Mouse (Mus musculus) G1E (cell line): Measurements from ENCODE around the gene Slc44a3. TPM values are rescaled to one million over a fixed set of nuclear protein-coding genes. Genes with fewer than 3 reads are reported as not detected.

ENCODE experiments used
- ATAC-seq: 2 replicates; pipeline ENCODE4 v1.8.0; 2016; ENCODE audit warnings: mild to moderate bottlenecking; ENCODE audit not compliant: insufficient number of reproducible peaks, poor library complexity, low FRiP score, severe bottlenecking; ENCODE audit errors: extremely low read depth
- DNase-seq: peaks from one replicate; pipeline ENCODE4 v3.0.0; 2012; ENCODE audit warnings: low spot score
- H3K27me3 ChIP-seq: 2 replicates; pipeline ENCODE4 v1.6.1; 2012; ENCODE audit warnings: mild to moderate bottlenecking, low read length, inconsistent platforms; ENCODE audit not compliant: insufficient read depth
- H3K36me3 ChIP-seq: replicated peaks from 2 replicates; pipeline ENCODE3; 2012; ENCODE audit warnings: mild to moderate bottlenecking, inconsistent platforms
- H3K4me1 ChIP-seq: 2 replicates; pipeline ENCODE4 v1.6.1; 2012; ENCODE audit warnings: low read depth, low read length, inconsistent platforms, mixed read lengths; ENCODE audit not compliant: insufficient read depth
- H3K4me3 ChIP-seq: 2 replicates; pipeline ENCODE4 v1.5.1; 2012; ENCODE audit warnings: low read depth, mild to moderate bottlenecking, inconsistent platforms, low read length, moderate library complexity, mixed read lengths
- H3K9me3 ChIP-seq: replicated peaks from 2 replicates; pipeline ENCODE4 v1.6.1; 2012; ENCODE audit warnings: inconsistent platforms
- CTCF ChIP-seq: IDR thresholded peaks from 2 replicates; pipeline ENCODE4 v1.5.1; 2012; ENCODE audit warnings: low read depth, low read length, inconsistent platforms, mixed read lengths
- GATA1 ChIP-seq: IDR thresholded peaks from 2 replicates; pipeline ENCODE4 v1.6.1; 2012; ENCODE audit warnings: borderline replicate concordance, low read length, inconsistent platforms, mixed read lengths
- GATA2 ChIP-seq: IDR thresholded peaks from 2 replicates; pipeline ENCODE4 v1.6.1; 2012; ENCODE audit warnings: low read depth, low read length, inconsistent platforms, borderline replicate concordance
- POLR2AphosphoS5 ChIP-seq: IDR thresholded peaks from 2 replicates; pipeline ENCODE4 v1.6.1; 2012; ENCODE audit warnings: low read depth, low read length, inconsistent platforms; ENCODE audit not compliant: insufficient replicate concordance
- TAL1 ChIP-seq: conservative IDR thresholded peaks from 2 replicates; pipeline ENCODE4 v1.6.1; 2012; ENCODE audit warnings: low read depth, low read length, inconsistent platforms, mixed read lengths
- polyA plus RNA-seq: library from polyadenylated mRNA; stranded (reverse); fragments of >175 nt; gene quantifications from 2 replicates; pipeline ENCODE4 v1.2.3, GENCODE M21; 2012
- total RNA-seq, 2 experiments: library from RNA; stranded (forward) in 1 of 2; stranded (reverse) in 1 of 2; fragments of 200-1000 nt in 1 of 2; fragments of >200 nt in 1 of 2; fragmentation: Nextera tagmentation in 1 of 2; gene quantifications; 2 replicates each; pipeline ENCODE4 v1.2.3; 2014 to 2017

The Slc44a3 gene
- total and polyA plus RNA-seq, 3 experiments, result 0.33 TPM; not detected in 2

- no peaks in the 10 kb centered on the region for H3K36me3 ChIP-seq
- no peaks in the 10 kb centered on the region for H3K4me1 ChIP-seq
- ATAC-seq, result no peak
- H3K27me3 ChIP-seq, result peaks cover 9% of the 10 kb centered on the region
- H3K9me3 ChIP-seq, result no peaks in the 10 kb centered on the region
- no peak overlapping the region for H3K4me3 ChIP-seq
- DNase-seq, result no peak
- TF ChIP-seq CTCF, result no peak
- no peak for TF ChIP-seq GATA1
- no peak for TF ChIP-seq POLR2AphosphoS5
- TF ChIP-seq TAL1, result no peak
- no peak for TF ChIP-seq GATA2
Observed at GRCm38 (mm10) chr3:121517030-121517429, 15.2 kb downstream of the Slc44a3 start.

DNA sequence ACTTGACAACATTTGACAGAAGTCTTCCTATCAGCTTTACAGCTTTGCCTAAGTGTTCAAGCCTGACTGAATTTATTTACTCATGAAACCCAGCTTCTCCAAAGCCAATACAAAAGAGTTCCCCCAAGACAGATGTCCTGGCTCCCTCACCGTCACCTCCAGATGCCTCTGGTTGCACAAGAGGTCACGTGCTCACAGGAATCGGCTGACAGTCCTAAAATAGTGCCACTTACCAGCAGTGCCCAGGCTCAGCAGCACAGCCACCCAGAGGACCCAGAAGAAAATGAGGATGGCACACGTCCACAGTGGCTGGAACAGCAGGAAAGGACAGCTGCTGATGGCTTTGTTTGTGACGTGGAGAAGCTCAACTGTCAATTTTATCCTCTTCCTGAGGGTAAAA, 23.1 kb downstream of the Slc44a3 start:
- no peaks in the 10 kb centered on the region for H3K9me3 ChIP-seq
- no peak for ATAC-seq
- TF ChIP-seq GATA2, result no peak

GRCm38 (mm10) chr3:121507678-121508077, 24.5 kb downstream of the Slc44a3 start:
- Histone ChIP-seq H3K9me3 (no peaks in the 10 kb centered on the region), H3K4me3 (no peak overlapping the region)

More for the DNA sequence above, 23.1 kb downstream of the Slc44a3 start:
- no peaks in the 10 kb centered on the region for H3K36me3 ChIP-seq
- H3K4me1 ChIP-seq, result no peaks in the 10 kb centered on the region
- no peak for DNase-seq
- H3K4me3 ChIP-seq, result no peak overlapping the region
- H3K27me3 ChIP-seq, result peaks cover 21% of the 10 kb centered on the region

DNA sequence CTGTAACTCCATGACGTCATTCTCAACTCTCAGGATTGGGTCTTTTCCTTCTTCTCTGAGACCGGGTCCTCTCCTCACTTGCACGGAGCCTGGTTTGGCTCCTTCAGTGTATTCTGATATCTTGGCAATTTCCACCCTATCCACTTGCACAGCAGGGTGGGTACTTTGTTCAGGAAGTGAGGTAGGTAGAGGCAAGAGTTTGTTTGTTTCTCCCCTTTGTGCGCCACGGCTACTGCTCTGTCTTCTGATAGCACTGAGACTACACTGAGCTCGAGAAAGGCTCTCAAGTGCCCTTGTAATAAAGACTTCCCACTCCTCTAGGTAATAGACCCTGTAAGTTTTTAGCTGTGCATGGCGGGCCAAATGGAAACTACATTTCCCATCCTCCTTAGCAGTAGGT, 25.4 kb downstream of the Slc44a3 start:
- TF ChIP-seq TAL1, result no peak
- H3K9me3 ChIP-seq, result no peaks in the 10 kb centered on the region
- DNase-seq (no peak), ATAC-seq (no peak)
- no peaks in the 10 kb centered on the region for H3K4me1 ChIP-seq
- no peaks in the 10 kb centered on the region for H3K36me3 ChIP-seq
- no peak overlapping the region for H3K4me3 ChIP-seq
- H3K27me3 ChIP-seq, result peaks cover 19% of the 10 kb centered on the region

More at GRCm38 (mm10) chr3:121507678-121508077, 24.5 kb downstream of the Slc44a3 start:
- ATAC-seq (no peak), DNase-seq (no peak)
- Histone ChIP-seq H3K4me1 (no peaks in the 10 kb centered on the region), H3K27me3 (peaks cover 21% of the 10 kb centered on the region), H3K36me3 (no peaks in the 10 kb centered on the region)
- TF ChIP-seq POLR2AphosphoS5 (no peak), GATA2 (no peak), GATA1 (no peak), TAL1 (no peak), CTCF (no peak)

DNA sequence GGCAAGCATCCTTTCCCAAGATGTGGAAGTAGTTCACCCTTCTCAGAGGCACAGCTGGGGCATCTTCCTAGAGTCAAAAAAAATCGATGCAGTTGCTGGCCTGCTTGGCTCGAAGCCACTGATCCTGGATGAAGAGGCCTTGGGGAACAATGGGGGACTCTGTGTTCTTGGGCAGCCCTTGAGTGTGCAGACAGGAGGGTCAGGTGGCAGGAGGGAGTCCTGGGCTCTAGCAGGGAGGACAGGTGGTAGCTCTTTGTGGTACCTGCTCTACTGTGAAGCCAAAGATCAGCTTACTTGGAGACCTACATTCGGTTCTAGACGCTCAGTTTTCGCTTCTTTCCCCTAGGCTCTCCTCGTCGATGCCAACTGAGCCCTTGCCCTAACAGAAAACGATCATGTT, 26.0 kb downstream of the Slc44a3 start:
- H3K4me3 ChIP-seq, result no peak overlapping the region

DNA sequence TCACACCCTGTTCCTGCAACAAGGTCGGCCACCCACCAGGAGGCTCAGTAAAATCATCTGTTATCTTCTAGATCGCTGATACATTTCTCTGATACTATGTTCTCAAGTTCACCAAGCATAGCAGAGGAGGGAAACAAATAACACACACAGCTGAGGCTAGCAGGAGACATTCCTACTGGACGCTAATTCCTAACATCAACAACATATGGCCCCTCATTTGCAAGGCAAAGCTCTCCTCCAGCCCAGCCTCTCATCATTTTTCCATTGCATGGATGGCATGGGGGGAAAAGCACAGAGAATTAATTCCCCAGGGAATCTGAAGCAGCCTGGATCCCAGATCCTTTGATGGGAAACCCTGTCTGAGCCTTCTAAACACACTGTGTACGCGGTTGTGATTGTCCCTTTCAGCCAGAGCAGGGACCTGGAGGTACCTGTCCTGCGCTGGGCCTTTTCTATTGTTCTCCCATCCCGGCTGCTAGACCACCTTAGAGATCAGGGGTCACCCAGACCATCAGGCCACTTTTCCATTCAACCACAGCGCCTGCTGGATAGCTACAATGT, 27.2 kb downstream of the Slc44a3 start:
- peaks cover 25% of the 10 kb centered on the region for H3K27me3 ChIP-seq
- H3K9me3 ChIP-seq, result no peaks in the 10 kb centered on the region
- H3K4me3 ChIP-seq, result no peak overlapping the region
- no peaks in the 10 kb centered on the region; the same call in 1 of the 2 replicates for H3K4me1 ChIP-seq
- no peak for DNase-seq
- no peaks in the 10 kb centered on the region for H3K36me3 ChIP-seq
- ATAC-seq, result no peak
- TF ChIP-seq GATA1 (no peak), GATA2 (no peak), TAL1 (no peak), POLR2AphosphoS5 (no peak), CTCF (no peak)

More for the DNA sequence above, 26.0 kb downstream of the Slc44a3 start:
- no peak for TF ChIP-seq POLR2AphosphoS5
- TF ChIP-seq GATA2, result no peak
- TF ChIP-seq TAL1, result no peak
- TF ChIP-seq CTCF, result no peak
- TF ChIP-seq GATA1, result no peak
- Histone ChIP-seq H3K4me1 (no peaks in the 10 kb centered on the region), H3K27me3 (peaks cover 24% of the 10 kb centered on the region), H3K9me3 (no peaks in the 10 kb centered on the region), H3K36me3 (no peaks in the 10 kb centered on the region)
- DNase-seq (no peak), ATAC-seq (no peak)

DNA sequence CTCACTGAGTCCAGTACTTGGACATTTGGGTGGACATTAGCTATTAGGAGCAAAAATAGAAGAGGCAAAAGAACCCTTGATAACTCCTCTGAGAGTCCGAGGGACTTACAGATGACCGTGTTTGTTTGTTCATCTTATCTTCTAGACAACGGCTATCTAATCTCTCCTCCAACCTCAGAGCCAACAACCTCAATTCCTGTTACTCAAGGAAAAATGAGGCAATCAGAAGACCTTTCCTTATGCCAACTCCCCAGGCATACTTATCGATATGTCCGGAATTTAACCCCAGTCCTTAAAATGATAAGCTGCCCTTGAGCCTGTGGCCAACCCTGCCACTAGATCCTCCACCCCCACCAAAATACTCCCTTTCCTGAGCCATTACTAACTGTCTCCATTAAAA, 31.5 kb downstream of the Slc44a3 start:
- ATAC-seq, result no peak
- no peak for TF ChIP-seq GATA1
- no peak for TF ChIP-seq POLR2AphosphoS5
- no peak for TF ChIP-seq TAL1
- no peak for TF ChIP-seq CTCF
- no peak for TF ChIP-seq GATA2

More for the DNA sequence above, 31.5 kb downstream of the Slc44a3 start:
- H3K27me3 ChIP-seq, result peaks cover 8% of the 10 kb centered on the region
- H3K36me3 ChIP-seq, result no peaks in the 10 kb centered on the region
- DNase-seq, result no peak
- no peak overlapping the region for H3K4me3 ChIP-seq
- H3K4me1 ChIP-seq, result no peaks in the 10 kb centered on the region; the same call in 1 of the 2 replicates
- no peaks in the 10 kb centered on the region for H3K9me3 ChIP-seq
